Mouse (Mus musculus) heart, embryonic 16.5 days (tissue): Measurements from ENCODE around the gene Kalrn. TPM values are rescaled to one million over a fixed set of nuclear protein-coding genes. Genes with fewer than 3 reads are reported as not detected.

ENCODE experiments used
- ATAC-seq: fragments of 200-750 bp; cut with Nextera tagmentation; replicated peaks from 2 replicates; pipeline ENCODE4 v1.8.0; 2017; ENCODE audit warnings: moderate number of reproducible peaks; ENCODE audit not compliant: insufficient read depth, low FRiP score; ENCODE audit errors: extremely low read depth
- H3K27ac ChIP-seq: fragments of 300-500 bp; sonication (generic); 2 replicates; pipeline ENCODE4 v1.5.1; 2014; ENCODE audit warnings: mild to moderate bottlenecking, low read length, control low read depth, moderate library complexity
- H3K27me3 ChIP-seq: fragments of 300-500 bp; sonication (generic); 2 replicates; pipeline ENCODE4 v1.6.1; 2014; ENCODE audit warnings: low read length, mixed read lengths; ENCODE audit not compliant: control insufficient read depth, insufficient read depth
- H3K36me3 ChIP-seq: fragments of 300-500 bp; sonication (generic); 2 replicates; pipeline ENCODE4 v1.6.1; 2014; ENCODE audit not compliant: control insufficient read depth, insufficient read depth
- H3K4me1 ChIP-seq: fragments of 300-500 bp; sonication (generic); 2 replicates; pipeline ENCODE4 v1.6.1; 2014; ENCODE audit warnings: low read length, mixed read lengths; ENCODE audit not compliant: control insufficient read depth, insufficient read depth
- H3K4me2 ChIP-seq: fragments of 300-500 bp; sonication (generic); 2 replicates; pipeline ENCODE4 v1.6.1; 2014; ENCODE audit warnings: low read depth, mild to moderate bottlenecking, control low read depth, low read length
- H3K4me3 ChIP-seq: fragments of 300-500 bp; sonication (generic); 2 replicates; pipeline ENCODE4 v1.5.1; 2014; ENCODE audit warnings: mild to moderate bottlenecking, control low read depth, low read length
- H3K9ac ChIP-seq: fragments of 300-500 bp; sonication (generic); 2 replicates; pipeline ENCODE4 v1.6.1; 2014; ENCODE audit warnings: low read length, control low read depth
- H3K9me3 ChIP-seq: fragments of 300-500 bp; sonication (generic); replicated peaks from 2 replicates; pipeline ENCODE4 v1.6.1; 2016; ENCODE audit warnings: low read length; ENCODE audit not compliant: control insufficient read depth
- WGBS: fragments of 180-500 bp; shearing (Covaris S2); extraction: QIAGEN DNeasy Blood & Tissue Kit; methylation state at CpG from one replicate; pipeline ENCODE4 v1.1.7; 2014; 5-methylcytosine and 5-hydroxymethylcytosine counted together
- polyA plus RNA-seq: library from polyadenylated mRNA; unstranded; fragments of >200 nt; fragmentation: Nextera tagmentation; extraction: Ambion mirVana; gene quantifications from 2 replicates; pipeline ENCODE4 v1.2.1, GENCODE M21; 2015

Gene Kalrn
- polyA plus RNA-seq, 1 experiment from 2014 or later: 30.2 TPM

DNA sequence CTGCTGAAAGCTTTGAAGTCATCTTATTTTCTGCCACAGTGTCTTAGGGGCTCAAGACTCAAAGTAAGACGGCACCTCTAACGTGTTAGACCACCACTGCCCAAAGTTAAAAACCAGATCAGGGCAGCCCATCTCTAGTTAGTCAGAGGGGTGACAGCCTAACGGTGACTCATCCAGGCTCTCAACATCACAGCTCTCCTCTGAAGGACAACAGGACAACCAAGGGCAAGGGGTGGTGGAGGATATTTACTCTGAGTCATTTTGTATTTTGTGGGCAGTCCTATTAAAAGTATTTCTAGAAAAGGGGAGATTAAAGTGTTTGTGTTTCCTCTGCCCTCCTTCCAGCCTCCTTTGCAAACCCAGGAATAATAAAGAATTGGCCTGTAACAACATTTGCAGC is 88.4 kb downstream of the Kalrn start:
- no peaks in the 10 kb centered on the region for H3K9me3 ChIP-seq
- no peak overlapping the region; the same call in 1 of the 2 replicates for H3K9ac ChIP-seq
- no peak overlapping the region for H3K4me2 ChIP-seq
- H3K4me1 ChIP-seq: peaks cover 21% of the 10 kb centered on the region
- H3K36me3 ChIP-seq: no peaks in the 10 kb centered on the region
- H3K27ac ChIP-seq: peak overlapping the region; percentile 71
- WGBS: 31% methylated on average over 3 of the region's 3 CpGs
- no peak for ATAC-seq
- no peaks in the 10 kb centered on the region for H3K27me3 ChIP-seq
- no peak overlapping the region for H3K4me3 ChIP-seq

GRCm38 (mm10) chr16:34484213-34484612 is 89.1 kb downstream of the Kalrn start:
- H3K4me1 ChIP-seq: peaks cover 19% of the 10 kb centered on the region
- no peak overlapping the region for H3K9ac ChIP-seq
- H3K4me3 ChIP-seq: no peak overlapping the region
- WGBS: 93% methylated on average over 1 of the region's 1 CpGs
- no peaks in the 10 kb centered on the region for H3K9me3 ChIP-seq
- H3K36me3 ChIP-seq: no peaks in the 10 kb centered on the region
- no peak for ATAC-seq
- H3K27ac ChIP-seq: no peak overlapping the region
- H3K27me3 ChIP-seq: no peaks in the 10 kb centered on the region
- no peak overlapping the region for H3K4me2 ChIP-seq

GRCm38 (mm10) chr16:34483716-34484115 is 89.6 kb downstream of the Kalrn start:
- Histone ChIP-seq H3K4me2 (no peak overlapping the region), H3K4me1 (peaks cover 21% of the 10 kb centered on the region), H3K9ac (no peak overlapping the region), H3K27me3 (no peaks in the 10 kb centered on the region), H3K9me3 (no peaks in the 10 kb centered on the region), H3K27ac (no peak overlapping the region), H3K4me3 (no peak overlapping the region), H3K36me3 (no peaks in the 10 kb centered on the region)
- no peak for ATAC-seq
- WGBS: 86% methylated on average over 6 of the region's 6 CpGs

GRCm38 (mm10) chr16:34474741-34475140 is 98.6 kb downstream of the Kalrn start:
- Histone ChIP-seq H3K9ac (no peak overlapping the region), H3K36me3 (no peaks in the 10 kb centered on the region), H3K27me3 (no peaks in the 10 kb centered on the region), H3K9me3 (no peaks in the 10 kb centered on the region), H3K27ac (no peak overlapping the region), H3K4me1 (peaks cover 13% of the 10 kb centered on the region), H3K4me3 (no peak overlapping the region), H3K4me2 (no peak overlapping the region)
- WGBS: 78% methylated on average over 4 of the region's 4 CpGs
- ATAC-seq: no peak

DNA sequence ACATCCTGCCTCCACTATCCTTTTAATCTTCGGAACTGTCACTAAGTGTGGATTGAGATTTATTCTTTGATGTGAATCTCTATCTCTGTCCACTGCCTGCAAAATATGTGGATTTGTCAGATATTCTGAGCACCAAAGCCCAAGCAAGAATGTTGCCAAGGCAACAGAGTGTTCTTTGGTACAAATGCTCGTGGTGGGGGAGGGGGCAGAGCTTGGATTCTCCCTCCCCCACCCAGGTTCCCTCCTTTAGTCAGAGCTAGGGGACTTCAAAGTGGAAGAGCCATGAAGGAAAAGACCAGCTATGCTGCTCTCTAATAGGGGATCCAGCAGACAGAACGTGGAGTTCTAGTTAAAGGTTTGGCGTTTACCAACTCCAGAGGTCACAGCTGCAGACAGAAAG is 99.4 kb downstream of the Kalrn start:
- Histone ChIP-seq H3K4me3 (no peak overlapping the region), H3K9ac (no peak overlapping the region), H3K27me3 (no peaks in the 10 kb centered on the region), H3K4me1 (peaks cover 17% of the 10 kb centered on the region), H3K4me2 (no peak overlapping the region), H3K27ac (no peak overlapping the region), H3K9me3 (no peaks in the 10 kb centered on the region), H3K36me3 (no peaks in the 10 kb centered on the region)
- 51% methylated on average over 4 of the region's 4 CpGs for WGBS
- no peak for ATAC-seq

DNA sequence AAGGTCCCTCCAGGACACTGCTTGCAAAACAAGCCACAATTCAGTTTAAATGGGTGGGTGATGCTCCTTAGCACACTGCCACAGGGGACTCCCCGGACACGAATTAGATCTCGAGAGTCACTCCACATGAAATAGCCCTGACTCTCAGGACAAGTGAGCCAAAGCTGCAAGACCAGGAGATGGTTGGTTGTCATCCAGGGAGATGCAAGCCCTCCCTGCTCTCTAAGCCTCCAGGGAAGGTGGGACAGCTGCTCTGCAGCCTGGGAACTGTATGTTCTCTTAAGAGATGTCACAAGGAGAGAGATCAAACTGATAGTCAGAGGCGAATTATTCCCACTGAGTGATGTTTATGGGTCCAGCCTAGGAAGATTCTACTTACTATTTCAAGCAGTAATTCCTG is 101.9 kb downstream of the Kalrn start:
- no peak overlapping the region for H3K4me2 ChIP-seq
- H3K27me3 ChIP-seq: no peaks in the 10 kb centered on the region
- H3K4me3 ChIP-seq: no peak overlapping the region
- H3K36me3 ChIP-seq: no peaks in the 10 kb centered on the region
- WGBS: 76% methylated on average over 4 of the region's 4 CpGs
- H3K9me3 ChIP-seq: no peaks in the 10 kb centered on the region
- H3K9ac ChIP-seq: no peak overlapping the region
- ATAC-seq: no peak
- peaks cover 30% of the 10 kb centered on the region for H3K4me1 ChIP-seq
- no peak overlapping the region for H3K27ac ChIP-seq

- Histone ChIP-seq H3K4me3 (no peak overlapping the region), H3K27me3 (no peaks in the 10 kb centered on the region), H3K27ac (peak overlapping the region; percentile 5; the same call in 1 of the 2 replicates), H3K4me2 (no peak overlapping the region), H3K4me1 (peaks cover 35% of the 10 kb centered on the region), H3K36me3 (no peaks in the 10 kb centered on the region), H3K9ac (peak overlapping the region; percentile 26; the same call in 1 of the 2 replicates), H3K9me3 (no peaks in the 10 kb centered on the region)
- 60% methylated on average over 5 of the region's 5 CpGs for WGBS
- no peak for ATAC-seq
Measured at GRCm38 (mm10) chr16:34470343-34470742, 103.0 kb downstream of the Kalrn start.

GRCm38 (mm10) chr16:34469277-34469868 is 104.0 kb downstream of the Kalrn start:
- H3K27me3 ChIP-seq: no peaks in the 10 kb centered on the region
- peak overlapping the region; percentile 5; the same call in 1 of the 2 replicates for H3K27ac ChIP-seq
- ATAC-seq: peak; percentile 84
- no peak overlapping the region for H3K9ac ChIP-seq
- H3K4me1 ChIP-seq: peaks cover 35% of the 10 kb centered on the region
- 27% methylated on average over 8 of the region's 8 CpGs for WGBS
- 0 out of 2 replicates have a peak overlapping the region, but pooled peaks have one; percentile 8 for H3K4me2 ChIP-seq
- H3K4me3 ChIP-seq: no peak overlapping the region
- H3K9me3 ChIP-seq: no peaks in the 10 kb centered on the region
- no peaks in the 10 kb centered on the region for H3K36me3 ChIP-seq

DNA sequence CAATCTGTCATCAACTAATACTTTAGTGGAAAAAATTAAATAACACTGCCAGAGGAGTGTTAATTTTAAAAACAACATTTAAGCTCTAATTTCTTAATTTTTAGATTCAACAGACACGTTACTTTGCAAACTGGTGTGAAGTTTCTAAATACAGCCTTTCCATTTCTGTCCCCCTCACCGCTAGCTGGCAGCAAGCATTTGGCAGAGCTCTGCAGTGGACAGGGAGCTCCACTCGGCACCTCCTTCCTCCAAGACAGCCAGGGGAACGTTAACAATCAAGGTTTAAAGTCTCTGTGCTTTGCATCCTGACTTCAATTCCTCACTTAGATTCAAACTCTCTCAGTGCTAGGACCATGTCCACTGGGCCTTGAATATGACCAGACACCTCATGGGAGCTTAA is 106.7 kb downstream of the Kalrn start:
- 28% methylated on average over 4 of the region's 4 CpGs for WGBS
- ATAC-seq: no peak
- peak overlapping the region; percentile 43 for H3K4me2 ChIP-seq
- H3K4me3 ChIP-seq: no peak overlapping the region
- no peaks in the 10 kb centered on the region for H3K27me3 ChIP-seq
- peaks cover 33% of the 10 kb centered on the region for H3K4me1 ChIP-seq
- no peaks in the 10 kb centered on the region for H3K9me3 ChIP-seq
- peak overlapping the region; percentile 70 for H3K27ac ChIP-seq
- peak overlapping the region; percentile 41; the same call in 1 of the 2 replicates for H3K9ac ChIP-seq
- H3K36me3 ChIP-seq: no peaks in the 10 kb centered on the region
